In genomic region chr12:100478151-100478550, GRCm38 (mm10) we compare ENCODE assay signal across 21 mouse cellular contexts.
"Had no signal": no experiment of that assay in that cellular context is flagged by ENCODE, and none has a peak within 500 bp of the region (broad histone marks: within the 10 kb centered on the region; RNA-seq: fewer than 3 reads in every experiment).

No protein-coding gene starts in this region.

- H3K4me2 ChIP-seq: limb, embryonic 13.5 days; lung, embryonic 14.5 days; midbrain, embryonic 12.5 days; neural tube, embryonic 13.5 days had no signal

- H3K27me3 ChIP-seq: limb, embryonic 13.5 days; midbrain, embryonic 12.5 days; neural tube, embryonic 13.5 days had no signal

- H3K4me3 ChIP-seq: limb, embryonic 10.5 days; limb, embryonic 13.5 days; midbrain, embryonic 12.5 days; myocyte; neural tube, embryonic 13.5 days had no signal

- DNase-seq: kidney, adult 18-20 months; kidney, adult 9 months; kidney, postnatal 14 days; kidney, postnatal 4 days; layer of hippocampus, adult 9-11 months; layer of hippocampus, postnatal 36 days; liver; liver, postnatal 0 days; lung, embryonic 14.5 days; thymus, adult 18-20 months; thymus, postnatal 36 days had no signal

- ATAC-seq: liver, postnatal 0 days; lung, postnatal 0 days; midbrain, embryonic 16.5 days had no signal

- H3K9me3 ChIP-seq: limb, embryonic 10.5 days; limb, embryonic 13.5 days; midbrain, embryonic 12.5 days; neural tube, embryonic 13.5 days had no signal

- H3K9ac ChIP-seq: limb, embryonic 13.5 days; liver, embryonic 14.5 days; liver, postnatal 0 days; lung, embryonic 14.5 days; midbrain, embryonic 12.5 days; neural tube, embryonic 13.5 days had no signal

- H3K36me3 ChIP-seq: neural tube, embryonic 13.5 days had no signal

- H3K4me1 ChIP-seq: limb, embryonic 13.5 days; midbrain, embryonic 12.5 days; neural tube, embryonic 13.5 days had no signal

- H3K27ac ChIP-seq: limb, embryonic 10.5 days; limb, embryonic 13.5 days; liver, embryonic 14.5 days; macrophage; midbrain, embryonic 12.5 days; neural tube, embryonic 13.5 days; stomach, postnatal 0 days had no signal
